Mouse (Mus musculus): Measurements from ENCODE around the gene Hebp1. TPM values are rescaled to one million over a fixed set of nuclear protein-coding genes. Genes with fewer than 3 reads are reported as not detected.
A peak's percentile ranks its signal among the peaks of the same experiment; 100 is the strongest.

The Hebp1 gene
- polyA plus RNA-seq, 1 experiment from 2014 or later: 4.8 TPM

DNA sequence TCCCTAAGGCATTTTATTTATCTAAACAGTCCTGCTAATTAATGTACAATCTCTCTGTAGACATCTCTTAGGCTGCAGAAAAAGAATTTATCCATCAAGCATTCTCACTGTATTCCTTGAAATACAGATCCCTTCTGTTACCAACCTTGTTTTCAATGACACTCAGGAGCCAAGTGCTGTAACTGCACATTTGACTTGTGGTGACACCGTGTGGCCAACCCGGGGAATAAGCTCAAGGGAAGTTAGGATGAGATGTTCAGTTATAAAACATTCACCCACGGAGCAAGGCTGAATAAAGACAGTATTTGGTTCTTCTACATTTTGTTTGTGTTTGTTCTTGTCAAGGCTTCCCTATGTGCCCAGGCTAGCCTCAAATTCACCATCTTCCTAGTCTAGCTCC lies 53.3 kb downstream of the Hebp1 start:
- no peaks in the 10 kb centered on the region for H3K27me3 ChIP-seq (replicated peaks; ENCODE audit: control insufficient read depth, insufficient read depth, low read length)
- H3K9me3 ChIP-seq (ENCODE audit: control insufficient read depth, low read length): no peaks in the 10 kb centered on the region
- peak; percentile 82 for ATAC-seq
- no peaks in the 10 kb centered on the region for H3K4me1 ChIP-seq (replicated peaks; ENCODE audit: control insufficient read depth, insufficient read depth, low read length)
- H3K4me2 ChIP-seq (ENCODE audit: low read length): no peak overlapping the region
- H3K27ac ChIP-seq (ENCODE audit: low read length): no peak overlapping the region
- 6% methylated on average over 3 of the region's 3 CpGs for WGBS
- no peak overlapping the region for H3K4me3 ChIP-seq (replicated peaks; ENCODE audit: low read length)
- no peak overlapping the region for H3K9ac ChIP-seq (replicated peaks; ENCODE audit: low read depth, low read length)
- H3K36me3 ChIP-seq (ENCODE audit: control insufficient read depth, insufficient read depth): no peaks in the 10 kb centered on the region

DNA sequence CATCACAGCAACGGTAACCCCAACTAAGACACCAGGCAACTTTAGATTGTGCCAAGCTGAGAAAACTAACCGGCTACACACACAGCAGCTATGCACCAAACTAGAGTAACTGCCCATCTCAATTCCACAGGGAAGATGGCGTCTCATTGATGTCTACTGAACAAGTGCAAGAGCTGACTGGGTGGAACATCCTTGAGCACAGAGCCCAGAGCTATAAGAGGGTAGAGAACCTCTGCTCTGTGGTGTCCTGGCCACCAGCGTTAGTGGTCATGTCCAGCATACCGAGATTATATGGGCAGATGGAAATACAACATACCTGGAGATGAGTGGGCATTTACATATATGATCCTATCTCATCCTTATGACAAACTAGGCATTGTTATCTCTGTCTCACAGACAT lies 54.7 kb downstream of the Hebp1 start:
- Histone ChIP-seq H3K9ac (replicated peaks; ENCODE audit: low read depth, low read length) (no peak overlapping the region), H3K36me3 (ENCODE audit: control insufficient read depth, insufficient read depth) (no peaks in the 10 kb centered on the region), H3K4me3 (replicated peaks; ENCODE audit: low read length) (no peak overlapping the region), H3K4me1 (replicated peaks; ENCODE audit: control insufficient read depth, insufficient read depth, low read length) (no peaks in the 10 kb centered on the region), H3K4me2 (ENCODE audit: low read length) (no peak overlapping the region), H3K27ac (ENCODE audit: low read length) (no peak overlapping the region), H3K27me3 (replicated peaks; ENCODE audit: control insufficient read depth, insufficient read depth, low read length) (no peaks in the 10 kb centered on the region), H3K9me3 (ENCODE audit: control insufficient read depth, low read length) (no peaks in the 10 kb centered on the region)
- 91% methylated on average over 5 of the region's 5 CpGs for WGBS
- ATAC-seq: no peak

DNA sequence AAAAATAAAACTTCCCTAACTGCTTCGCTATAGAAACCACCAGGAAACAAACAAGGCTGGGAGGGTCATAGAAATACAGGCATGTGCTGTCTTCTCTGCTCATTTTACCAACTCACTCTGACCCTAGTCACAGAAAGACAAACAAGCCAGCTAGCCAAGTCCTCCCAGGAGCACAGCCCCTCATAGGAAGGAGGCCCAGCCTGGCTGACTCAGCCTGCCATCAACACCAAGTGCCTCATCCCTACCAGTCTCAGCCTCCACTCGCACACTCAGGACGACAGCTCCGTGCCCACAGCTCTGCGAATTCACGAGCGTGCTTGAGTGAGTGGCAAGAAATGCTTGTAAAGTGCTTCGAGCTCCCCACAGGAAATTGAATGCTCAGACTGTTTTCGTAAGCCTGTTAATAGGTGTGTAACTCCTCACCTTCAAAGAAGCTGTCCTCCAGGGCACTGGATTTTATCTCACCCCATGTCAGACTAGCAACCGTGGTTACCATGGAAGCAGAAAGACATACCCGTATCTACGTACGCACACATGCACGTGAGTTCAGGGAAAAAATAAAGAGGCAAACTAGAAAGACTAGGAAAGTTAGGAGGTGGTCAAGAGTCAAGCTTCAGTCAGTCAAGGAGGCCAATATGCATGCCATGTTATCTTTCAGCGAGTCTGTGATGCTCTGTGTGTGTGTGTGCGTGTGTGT lies 56.2 kb downstream of the Hebp1 start:
- 74% methylated on average over 16 of the region's 16 CpGs for WGBS
- Histone ChIP-seq H3K4me3 (replicated peaks; ENCODE audit: low read length) (no peak overlapping the region), H3K36me3 (ENCODE audit: control insufficient read depth, insufficient read depth) (no peaks in the 10 kb centered on the region), H3K27me3 (replicated peaks; ENCODE audit: control insufficient read depth, insufficient read depth, low read length) (no peaks in the 10 kb centered on the region), H3K4me2 (ENCODE audit: low read length) (no peak overlapping the region), H3K9ac (replicated peaks; ENCODE audit: low read depth, low read length) (no peak overlapping the region), H3K9me3 (ENCODE audit: control insufficient read depth, low read length) (no peaks in the 10 kb centered on the region), H3K4me1 (replicated peaks; ENCODE audit: control insufficient read depth, insufficient read depth, low read length) (no peaks in the 10 kb centered on the region), H3K27ac (ENCODE audit: low read length) (no peak overlapping the region)
- no peak for ATAC-seq

DNA sequence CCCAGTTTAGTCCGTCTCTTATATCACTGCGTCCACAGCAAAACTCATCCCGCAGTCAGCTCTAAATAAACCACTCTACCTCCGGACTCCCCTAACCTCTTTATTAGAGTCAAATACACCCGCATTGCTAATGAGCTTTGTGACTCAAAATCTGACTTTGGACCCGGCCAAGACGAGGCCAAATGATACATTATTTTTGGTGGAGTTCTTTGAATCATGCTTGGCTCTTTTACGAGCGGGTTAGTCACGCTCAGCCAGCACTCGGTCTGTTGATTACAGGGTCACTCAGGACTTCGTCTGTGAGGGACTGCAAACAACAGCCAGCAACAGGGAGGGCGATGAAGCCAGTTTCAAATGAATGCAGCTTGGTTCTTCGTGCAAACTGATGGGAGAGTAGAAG lies 59.1 kb downstream of the Hebp1 start:
- Histone ChIP-seq H3K9me3 (ENCODE audit: control insufficient read depth, low read length) (no peaks in the 10 kb centered on the region), H3K27me3 (replicated peaks; ENCODE audit: control insufficient read depth, insufficient read depth, low read length) (no peaks in the 10 kb centered on the region), H3K36me3 (ENCODE audit: control insufficient read depth, insufficient read depth) (no peaks in the 10 kb centered on the region), H3K4me3 (replicated peaks; ENCODE audit: low read length) (no peak overlapping the region), H3K27ac (ENCODE audit: low read length) (no peak overlapping the region), H3K9ac (replicated peaks; ENCODE audit: low read depth, low read length) (no peak overlapping the region), H3K4me2 (ENCODE audit: low read length) (no peak overlapping the region), H3K4me1 (replicated peaks; ENCODE audit: control insufficient read depth, insufficient read depth, low read length) (no peaks in the 10 kb centered on the region)
- no peak for ATAC-seq
- 84% methylated on average over 14 of the region's 14 CpGs for WGBS

DNA sequence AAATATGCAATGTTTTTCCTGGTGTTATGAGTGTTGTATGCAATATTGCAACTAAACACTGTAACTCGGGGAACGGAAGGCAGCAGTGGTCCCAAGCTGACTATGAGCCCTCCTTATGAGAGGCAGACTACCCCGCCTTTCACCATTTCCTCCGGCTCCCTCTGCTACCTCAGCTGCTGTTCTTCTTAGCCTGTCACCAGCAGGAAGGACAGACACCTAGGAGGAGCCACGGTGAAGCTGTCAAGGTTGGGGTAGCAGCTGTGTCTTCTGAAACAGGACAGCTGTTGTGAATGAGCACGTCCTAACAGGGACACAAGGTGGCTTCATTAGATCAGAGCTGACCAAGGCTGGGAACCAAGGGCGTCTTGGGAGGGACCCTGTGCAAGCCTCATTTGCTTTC lies 59.6 kb downstream of the Hebp1 start:
- Histone ChIP-seq H3K9ac (replicated peaks; ENCODE audit: low read depth, low read length) (no peak overlapping the region), H3K27me3 (replicated peaks; ENCODE audit: control insufficient read depth, insufficient read depth, low read length) (no peaks in the 10 kb centered on the region), H3K4me3 (replicated peaks; ENCODE audit: low read length) (no peak overlapping the region), H3K4me1 (replicated peaks; ENCODE audit: control insufficient read depth, insufficient read depth, low read length) (no peaks in the 10 kb centered on the region), H3K27ac (ENCODE audit: low read length) (no peak overlapping the region), H3K36me3 (ENCODE audit: control insufficient read depth, insufficient read depth) (no peaks in the 10 kb centered on the region), H3K9me3 (ENCODE audit: control insufficient read depth, low read length) (no peaks in the 10 kb centered on the region), H3K4me2 (ENCODE audit: low read length) (no peak overlapping the region)
- no peak for ATAC-seq
- WGBS: 87% methylated on average over 7 of the region's 7 CpGs

GRCm38 (mm10) chr6:135137736-135138135 lies 60.1 kb downstream of the Hebp1 start:
- no peak overlapping the region for H3K9ac ChIP-seq (replicated peaks; ENCODE audit: low read depth, low read length)
- no peaks in the 10 kb centered on the region for H3K27me3 ChIP-seq (replicated peaks; ENCODE audit: control insufficient read depth, insufficient read depth, low read length)
- H3K9me3 ChIP-seq (ENCODE audit: control insufficient read depth, low read length): no peaks in the 10 kb centered on the region
- 84% methylated on average over 9 of the region's 9 CpGs for WGBS
- no peak for ATAC-seq
- no peaks in the 10 kb centered on the region for H3K36me3 ChIP-seq (ENCODE audit: control insufficient read depth, insufficient read depth)
- H3K4me1 ChIP-seq (replicated peaks; ENCODE audit: control insufficient read depth, insufficient read depth, low read length): no peaks in the 10 kb centered on the region
- no peak overlapping the region for H3K4me3 ChIP-seq (replicated peaks; ENCODE audit: low read length)
- no peak overlapping the region for H3K27ac ChIP-seq (ENCODE audit: low read length)
- H3K4me2 ChIP-seq (ENCODE audit: low read length): no peak overlapping the region

DNA sequence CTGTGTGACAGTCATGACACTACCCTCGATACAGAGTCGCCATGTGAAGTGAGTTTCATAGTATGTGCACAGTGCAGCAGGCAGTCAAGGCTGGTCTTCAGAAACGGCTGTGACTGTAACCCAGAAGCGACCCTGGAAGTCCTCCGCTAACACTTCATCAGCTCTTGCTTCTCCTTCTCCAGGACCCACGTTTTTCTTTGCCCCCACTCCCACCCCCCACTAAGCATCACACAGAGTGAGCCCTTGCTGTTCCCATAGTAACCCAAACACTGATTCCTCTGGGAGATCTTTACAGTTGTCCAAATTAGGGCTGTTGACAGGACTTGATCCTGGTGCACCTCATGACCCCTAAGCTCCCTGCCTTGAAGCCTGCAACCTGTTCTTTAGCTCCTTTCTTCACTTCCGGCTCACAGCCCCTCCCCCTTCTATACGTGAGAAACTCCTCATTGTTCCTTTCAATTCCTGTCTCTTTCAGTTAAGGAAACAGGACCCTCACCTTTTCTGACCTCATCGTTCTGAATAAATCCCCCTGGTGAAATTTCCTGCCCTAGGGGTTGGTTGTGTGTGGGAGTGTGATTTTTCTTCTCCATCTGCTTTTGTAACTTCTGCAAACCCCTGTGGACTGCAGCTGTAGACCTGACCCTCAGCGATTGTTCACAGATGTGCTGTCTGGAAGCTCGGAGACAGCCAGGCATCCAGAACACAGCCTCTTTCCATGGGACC lies 61.2 kb downstream of the Hebp1 start:
- WGBS: 41% methylated on average over 11 of the region's 11 CpGs
- no peaks in the 10 kb centered on the region for H3K4me1 ChIP-seq (replicated peaks; ENCODE audit: control insufficient read depth, insufficient read depth, low read length)
- H3K27me3 ChIP-seq (replicated peaks; ENCODE audit: control insufficient read depth, insufficient read depth, low read length): no peaks in the 10 kb centered on the region
- H3K9ac ChIP-seq (replicated peaks; ENCODE audit: low read depth, low read length): no peak overlapping the region
- no peak overlapping the region for H3K4me2 ChIP-seq (ENCODE audit: low read length)
- H3K27ac ChIP-seq (ENCODE audit: low read length): no peak overlapping the region
- H3K4me3 ChIP-seq (replicated peaks; ENCODE audit: low read length): no peak overlapping the region
- no peak for ATAC-seq
- H3K9me3 ChIP-seq (ENCODE audit: control insufficient read depth, low read length): no peaks in the 10 kb centered on the region
- H3K36me3 ChIP-seq (ENCODE audit: control insufficient read depth, insufficient read depth): no peaks in the 10 kb centered on the region

- H3K9ac ChIP-seq (replicated peaks; ENCODE audit: low read depth, low read length): no peak overlapping the region
- no peaks in the 10 kb centered on the region for H3K4me1 ChIP-seq (replicated peaks; ENCODE audit: control insufficient read depth, insufficient read depth, low read length)
- no peak for ATAC-seq
- 87% methylated on average over 4 of the region's 4 CpGs for WGBS
- no peak overlapping the region for H3K4me3 ChIP-seq (replicated peaks; ENCODE audit: low read length)
- no peak overlapping the region for H3K4me2 ChIP-seq (ENCODE audit: low read length)
- H3K27me3 ChIP-seq (replicated peaks; ENCODE audit: control insufficient read depth, insufficient read depth, low read length): no peaks in the 10 kb centered on the region
- H3K9me3 ChIP-seq (ENCODE audit: control insufficient read depth, low read length): no peaks in the 10 kb centered on the region
- no peak overlapping the region for H3K27ac ChIP-seq (ENCODE audit: low read length)
- no peaks in the 10 kb centered on the region for H3K36me3 ChIP-seq (ENCODE audit: control insufficient read depth, insufficient read depth)
Observed at GRCm38 (mm10) chr6:135135735-135136134, 62.1 kb downstream of the Hebp1 start.

- no peak for ATAC-seq
- 91% methylated on average over 9 of the region's 9 CpGs for WGBS
Observed at GRCm38 (mm10) chr6:135133486-135133885, 64.3 kb downstream of the Hebp1 start.

More at GRCm38 (mm10) chr6:135133486-135133885, 64.3 kb downstream of the Hebp1 start:
- Histone ChIP-seq H3K9me3 (ENCODE audit: control insufficient read depth, low read length) (no peaks in the 10 kb centered on the region), H3K9ac (replicated peaks; ENCODE audit: low read depth, low read length) (no peak overlapping the region), H3K4me3 (replicated peaks; ENCODE audit: low read length) (no peak overlapping the region), H3K27me3 (replicated peaks; ENCODE audit: control insufficient read depth, insufficient read depth, low read length) (no peaks in the 10 kb centered on the region), H3K27ac (ENCODE audit: low read length) (no peak overlapping the region), H3K36me3 (ENCODE audit: control insufficient read depth, insufficient read depth) (no peaks in the 10 kb centered on the region), H3K4me2 (ENCODE audit: low read length) (no peak overlapping the region), H3K4me1 (replicated peaks; ENCODE audit: control insufficient read depth, insufficient read depth, low read length) (no peaks in the 10 kb centered on the region)
